Mouse (Mus musculus): ENCODE results near the gene Cldn14.

Cldn14 gene

DNA sequence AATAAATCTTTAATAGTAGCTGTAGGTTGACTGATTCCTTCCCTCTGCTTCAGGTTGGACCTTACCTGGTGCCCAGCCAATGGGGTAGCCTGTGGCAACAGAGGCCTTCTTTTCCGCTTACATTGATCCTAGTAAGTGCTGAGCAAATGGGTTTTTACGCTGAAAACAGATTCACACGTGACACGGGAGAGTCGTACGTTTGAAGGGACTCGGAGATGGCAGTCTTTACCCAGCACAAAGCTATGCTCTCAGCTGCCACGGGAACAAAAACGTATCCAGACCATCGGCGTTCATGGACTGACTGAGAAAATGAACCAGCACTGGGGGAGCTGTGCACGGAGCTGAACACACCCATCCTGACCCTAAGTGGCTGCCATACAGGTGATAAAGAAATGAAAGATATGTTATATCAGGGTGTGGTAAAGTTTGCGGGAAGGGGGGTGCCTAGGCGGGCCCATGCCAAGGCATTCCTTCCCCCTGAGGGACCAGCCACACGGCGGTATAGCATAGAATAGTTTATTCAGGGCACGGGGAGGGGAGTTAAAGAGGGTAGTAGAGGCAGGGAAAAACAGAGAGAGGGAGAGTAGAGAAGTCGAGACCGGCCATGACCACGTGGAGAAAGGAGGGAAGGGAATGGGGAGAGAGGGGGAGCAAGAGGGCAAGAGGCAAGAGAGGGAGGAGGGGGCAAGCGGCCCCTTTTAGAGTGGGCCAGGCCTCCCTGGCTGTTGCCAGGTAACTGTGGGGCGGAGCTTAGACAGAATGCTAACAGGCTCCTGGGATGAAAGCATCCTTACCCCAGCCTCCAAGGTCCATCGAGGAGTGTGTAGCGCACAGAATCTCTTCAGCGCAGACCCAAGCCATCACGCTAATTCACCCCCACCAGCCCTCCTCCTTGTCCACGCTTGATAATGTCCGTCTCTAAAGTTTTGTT, 97.6 kb downstream of the Cldn14 start:
- DNase-seq, result no peak

DNA sequence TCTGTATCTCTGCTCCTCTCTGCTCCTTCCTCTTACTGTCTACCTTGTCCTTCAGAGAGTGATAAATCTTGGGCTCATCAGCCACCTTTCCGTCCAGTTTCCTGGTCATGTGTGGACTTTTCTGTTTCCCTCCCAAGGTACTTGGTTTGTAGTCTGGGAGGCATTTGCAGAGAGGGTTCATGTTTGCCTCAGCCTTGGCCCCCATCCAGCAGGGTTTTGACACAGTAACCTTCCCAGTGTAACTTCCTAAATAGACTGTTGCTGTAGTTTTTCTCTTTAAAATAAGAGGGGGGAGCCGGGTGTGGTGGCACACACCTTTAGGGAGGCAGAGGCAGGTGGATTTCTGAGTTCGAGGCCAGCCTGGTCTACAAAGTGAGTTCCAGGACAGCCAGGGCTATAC, 98.7 kb downstream of the Cldn14 start:
- no peak for DNase-seq

DNA sequence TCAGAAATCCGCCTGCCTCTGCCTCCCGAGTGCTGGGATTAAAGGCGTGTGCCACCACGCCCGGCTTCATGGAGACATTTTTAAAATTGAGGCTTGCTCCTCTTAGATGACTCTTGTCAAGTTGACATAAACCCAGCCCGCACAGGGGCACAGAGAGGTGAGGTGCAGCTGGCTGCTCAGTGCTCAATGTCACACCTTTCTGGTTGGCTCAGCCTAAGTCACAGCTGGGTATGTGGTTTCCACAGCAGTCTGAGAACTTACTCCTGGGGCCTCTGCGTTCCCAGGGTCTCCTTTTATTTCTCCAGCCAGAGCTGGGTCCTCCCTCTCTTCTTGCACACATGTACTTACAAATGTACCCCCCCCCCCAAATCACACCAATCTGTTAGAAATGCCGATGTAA, 100.4 kb downstream of the Cldn14 start:
- DNase-seq, result no peak

DNA sequence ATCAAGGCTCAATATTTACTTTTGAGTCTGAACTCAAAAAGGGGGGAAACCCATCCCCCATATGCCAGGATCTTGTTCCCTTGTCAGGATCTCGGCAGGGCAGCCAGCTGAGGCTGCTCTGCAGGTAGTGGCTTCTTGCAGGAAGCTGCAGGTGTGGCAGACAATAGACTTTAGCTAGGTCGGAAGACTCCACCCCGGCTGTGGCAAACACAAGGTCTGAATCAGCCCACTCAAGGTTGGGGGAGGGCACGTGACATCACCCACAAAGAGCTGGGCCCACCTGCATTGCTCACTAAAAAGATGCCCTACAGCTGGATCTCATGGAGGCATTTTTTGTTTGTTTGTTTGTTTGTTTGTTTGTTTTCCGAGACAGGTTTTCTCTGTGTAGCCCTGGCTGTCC, 100.9 kb downstream of the Cldn14 start:
- no peak for DNase-seq

DNA sequence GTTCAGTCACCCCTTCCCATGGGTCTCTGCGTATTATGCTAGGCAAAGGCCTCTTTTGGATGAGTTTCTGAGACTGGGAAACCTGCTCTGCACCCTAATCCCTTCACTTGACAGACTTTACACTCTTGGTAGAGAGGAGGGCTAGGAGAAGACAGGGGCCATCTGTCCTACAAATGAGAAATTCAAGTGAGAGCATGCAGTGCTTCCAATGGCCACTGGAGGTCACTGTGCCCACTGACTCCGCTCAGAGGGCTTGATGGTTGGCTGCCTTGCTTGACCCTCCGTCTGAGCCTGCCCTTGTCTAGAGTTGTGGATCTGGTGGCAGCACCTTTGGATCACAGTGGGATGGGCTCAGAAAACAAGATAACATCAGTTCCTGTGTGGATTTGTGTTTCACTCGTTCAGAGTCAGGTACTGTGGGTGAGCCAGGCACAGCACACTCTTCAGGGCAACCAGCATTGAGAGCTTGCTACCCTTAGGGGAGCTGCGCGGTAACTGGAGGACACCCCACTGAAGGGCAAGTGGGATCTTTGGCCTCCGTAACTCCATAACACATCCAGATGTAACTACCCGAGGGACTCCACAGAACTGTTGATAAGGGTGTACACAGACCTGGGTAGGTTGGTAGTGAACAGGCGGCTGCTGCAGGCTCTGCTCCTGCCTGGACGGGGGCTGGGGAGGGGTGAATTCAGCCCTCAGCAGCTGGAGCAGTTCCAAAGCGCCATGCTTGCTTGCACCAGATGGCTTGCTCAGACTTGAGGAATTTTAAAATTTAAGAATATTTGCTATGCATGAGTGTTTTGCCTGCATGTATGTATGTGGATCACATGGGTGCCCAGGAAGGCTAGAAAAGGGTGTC, 102.3 kb downstream of the Cldn14 start:
- DNase-seq, result peak; percentile 64

DNA sequence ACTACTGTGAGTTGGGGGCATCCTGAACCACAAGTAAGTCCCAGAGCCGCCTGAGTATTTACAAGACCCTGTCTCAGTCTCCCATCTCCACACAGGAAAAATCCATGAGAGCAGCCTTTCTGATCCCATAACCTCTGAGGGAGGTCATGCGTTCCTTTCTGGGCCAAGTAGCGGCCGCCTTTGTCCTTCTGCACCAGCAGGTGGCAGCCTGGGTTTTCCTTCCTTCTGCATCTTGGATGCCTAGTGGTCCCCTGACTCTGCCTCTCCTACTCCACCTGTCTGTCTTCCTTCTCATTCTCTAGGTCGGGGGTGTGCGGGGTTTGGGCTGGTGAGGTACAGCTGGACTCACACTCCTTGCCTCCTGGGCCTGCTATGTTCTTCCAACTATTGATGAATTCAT, 105.6 kb downstream of the Cldn14 start:
- DNase-seq, result no peak

DNA sequence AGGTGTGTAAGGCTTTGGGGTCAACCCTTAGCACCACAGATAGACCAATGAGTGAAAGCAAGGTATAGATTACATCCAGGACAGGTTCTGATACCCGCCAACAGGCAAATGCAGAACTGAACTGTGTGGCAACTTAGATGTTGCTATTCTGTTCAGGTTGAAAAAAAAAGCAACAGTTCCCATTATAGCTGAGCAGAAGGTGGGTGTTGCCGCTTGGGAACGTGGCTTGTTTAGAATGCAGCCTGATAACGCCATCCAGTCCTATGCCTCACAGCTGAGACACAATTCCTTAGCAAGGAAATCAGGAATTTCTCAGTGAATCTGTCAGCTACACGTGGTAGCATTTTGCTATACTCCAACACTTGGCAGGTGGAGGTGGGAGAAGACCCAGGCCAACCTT, 115.4 kb downstream of the Cldn14 start:
- no peak for DNase-seq

DNA sequence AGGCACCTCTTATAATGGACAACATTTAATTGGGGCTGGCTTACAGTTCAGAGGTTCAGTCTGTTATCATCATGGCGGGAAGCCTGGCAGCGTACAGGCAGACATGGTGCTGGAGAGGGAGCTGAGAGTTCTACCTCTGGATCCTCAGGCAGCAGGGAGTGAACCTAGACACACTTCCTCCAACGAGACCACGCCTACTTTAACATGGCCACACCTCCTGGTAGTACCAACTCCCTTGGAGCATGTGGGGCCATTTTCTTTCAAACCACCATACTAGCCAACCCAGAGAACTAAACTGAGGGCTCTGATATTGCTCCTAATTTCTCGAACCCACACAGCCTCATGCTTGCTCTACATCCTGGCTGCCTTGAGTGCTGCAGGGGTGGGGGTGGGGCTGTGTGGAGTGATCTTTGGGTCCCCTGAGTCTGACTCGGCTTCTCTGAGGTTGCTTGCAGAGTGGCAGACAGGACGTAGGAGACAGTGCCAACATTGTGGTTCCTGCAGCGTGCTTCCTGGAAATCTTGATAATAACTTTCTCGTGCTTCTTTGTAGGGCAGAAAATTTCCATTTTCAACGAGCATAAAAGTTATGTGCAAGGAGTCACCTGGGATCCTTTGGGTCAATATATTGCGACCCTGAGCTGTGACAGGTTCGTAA, 117.6 kb downstream of the Cldn14 start:
- DNase-seq, result no peak

DNA sequence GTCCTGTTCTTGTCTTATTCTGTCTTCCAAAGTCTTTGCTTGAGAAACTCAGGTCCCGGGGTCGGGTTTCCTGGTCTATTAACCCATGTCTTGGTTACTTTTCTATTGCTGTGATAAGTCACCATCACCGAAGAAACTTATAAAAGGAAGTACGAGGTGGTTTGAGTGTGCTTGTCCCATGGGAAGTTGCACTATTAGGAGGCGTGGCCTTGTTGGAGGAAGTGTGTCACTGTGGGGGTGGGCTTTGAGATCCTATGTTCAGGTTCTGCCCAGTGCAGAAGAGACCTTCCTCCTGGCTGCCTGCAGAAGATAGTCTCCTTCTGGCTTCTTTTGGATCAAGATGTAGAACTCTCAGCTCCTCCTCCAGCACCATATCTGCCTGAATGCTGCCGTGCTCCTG, 120.2 kb downstream of the Cldn14 start:
- DNase-seq, result no peak

DNA sequence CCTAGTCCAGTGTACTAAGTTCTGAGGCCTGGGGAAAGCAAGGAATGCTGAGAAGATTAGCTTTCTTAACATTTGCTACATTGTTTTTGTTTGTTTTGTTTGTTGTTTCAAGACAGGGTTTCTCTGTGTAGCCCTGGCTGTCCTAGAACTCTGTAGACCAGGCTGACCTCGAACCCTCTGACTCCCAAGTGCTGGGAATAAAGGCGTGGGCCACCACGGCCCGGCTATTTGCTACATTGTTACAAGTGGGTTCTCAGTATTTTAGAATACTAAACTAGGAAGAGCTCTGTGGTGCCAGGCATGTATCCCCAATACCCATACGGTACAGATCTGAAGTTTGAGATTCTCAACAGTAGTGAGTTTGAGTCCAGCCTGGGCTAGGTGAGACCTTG, 123.9 kb downstream of the Cldn14 start:
- no peak for DNase-seq

DNA sequence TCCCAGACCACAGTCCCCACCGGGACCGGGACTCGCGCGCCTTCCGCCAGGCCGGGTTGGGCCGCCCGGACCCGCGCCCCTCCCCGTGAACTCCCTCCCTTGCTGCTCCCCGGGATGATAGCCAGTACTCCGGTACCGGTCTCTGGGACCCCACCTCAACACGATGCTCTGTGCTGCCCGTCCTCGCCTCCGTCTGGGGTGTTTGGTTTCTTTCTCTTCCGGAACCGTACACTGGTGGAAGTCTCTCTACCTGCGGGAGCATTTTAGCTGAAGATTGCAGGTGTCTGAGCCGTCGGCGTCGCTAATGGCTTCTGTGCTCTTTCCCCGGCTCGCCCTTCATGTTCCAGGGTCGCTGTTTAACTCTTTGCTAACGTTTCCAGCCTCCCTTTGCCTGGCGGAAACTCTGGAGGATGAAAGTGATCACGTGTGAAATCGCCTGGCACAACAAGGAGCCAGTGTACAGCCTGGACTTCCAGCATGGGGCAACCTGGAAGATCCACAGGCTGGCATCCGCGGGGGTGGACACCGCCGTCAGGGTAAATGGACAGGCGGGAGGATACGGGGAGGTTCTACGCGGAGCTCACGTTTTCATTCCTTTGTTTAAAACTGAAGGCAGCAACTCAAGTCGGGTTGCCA, 124.4 kb downstream of the Cldn14 start:
- DNase-seq, result no peak

DNA sequence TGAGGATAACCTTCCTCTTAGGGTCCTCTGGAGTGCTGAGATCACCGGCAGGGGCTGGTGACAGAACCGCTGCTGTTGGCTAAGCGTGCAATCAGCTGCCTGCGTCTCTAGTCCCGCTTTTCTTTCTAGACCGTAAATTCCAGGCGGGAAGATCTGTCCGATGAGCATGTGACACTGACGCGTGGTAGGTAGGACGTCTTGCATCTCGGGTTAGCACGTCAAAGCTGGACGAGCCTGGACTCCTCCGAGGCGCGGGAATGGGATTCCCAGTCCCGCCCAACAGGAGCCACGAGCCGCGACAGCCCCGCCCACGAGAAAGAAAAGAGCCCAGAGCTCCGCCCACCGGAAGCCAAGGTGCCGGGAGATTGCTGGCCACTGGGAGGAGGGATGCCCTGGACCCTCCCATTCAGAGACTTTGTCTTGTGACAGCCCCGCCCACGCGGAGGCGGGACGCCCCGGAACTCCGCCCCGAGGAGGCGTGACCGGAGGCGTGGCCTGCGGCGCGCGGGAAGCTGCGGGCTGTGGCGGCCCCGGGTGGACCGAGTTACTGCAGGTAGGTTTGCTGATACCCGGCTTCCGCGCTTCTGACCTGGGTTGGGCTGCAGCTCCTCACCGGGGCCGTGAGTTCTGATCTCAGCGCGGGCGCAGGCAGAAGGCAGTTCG, 125.1 kb downstream of the Cldn14 start, which contains the start of gene Chaf1b:
Gene Chaf1b, plus strand, starts transcription at position 479 of the 663 bp plus-strand sequence.
- DNase-seq, result peak; percentile 97

DNA sequence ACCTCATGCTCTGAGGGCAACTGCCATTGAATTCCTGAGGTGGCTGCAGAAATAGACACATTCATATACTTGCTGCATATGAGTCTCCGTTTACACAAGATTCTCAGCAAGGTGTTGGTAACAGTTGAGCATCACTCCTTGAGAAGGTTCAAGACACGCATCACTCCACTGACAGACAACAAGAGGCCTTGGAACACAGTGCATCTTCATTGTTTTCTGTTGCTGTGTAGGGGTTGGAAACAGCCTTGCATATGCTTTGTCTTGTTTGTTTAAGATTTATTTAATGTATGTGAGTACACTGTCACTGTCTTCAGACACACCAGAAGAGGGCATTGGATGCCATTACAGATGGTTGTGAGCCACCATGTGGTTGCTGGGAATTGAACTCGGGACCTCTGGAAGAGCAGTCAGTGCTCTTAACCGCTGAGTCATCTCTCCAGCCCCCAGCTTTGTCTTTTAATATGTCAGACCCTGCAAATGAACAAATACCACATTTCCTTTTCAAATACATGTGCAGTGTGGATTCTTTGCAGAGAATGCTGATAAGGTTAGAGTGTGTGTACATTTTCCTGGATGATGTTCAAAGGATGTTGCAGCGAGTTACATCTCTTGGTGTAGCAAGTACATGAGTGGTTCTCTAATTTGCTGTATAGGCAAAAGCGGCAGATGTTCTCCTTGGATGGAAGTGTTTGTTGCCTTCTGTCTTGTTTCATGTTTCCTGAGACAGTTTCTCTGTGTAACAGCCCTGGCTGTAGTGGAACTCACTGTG, 130.8 kb downstream of the Cldn14 start:
- DNase-seq, result no peak

DNA sequence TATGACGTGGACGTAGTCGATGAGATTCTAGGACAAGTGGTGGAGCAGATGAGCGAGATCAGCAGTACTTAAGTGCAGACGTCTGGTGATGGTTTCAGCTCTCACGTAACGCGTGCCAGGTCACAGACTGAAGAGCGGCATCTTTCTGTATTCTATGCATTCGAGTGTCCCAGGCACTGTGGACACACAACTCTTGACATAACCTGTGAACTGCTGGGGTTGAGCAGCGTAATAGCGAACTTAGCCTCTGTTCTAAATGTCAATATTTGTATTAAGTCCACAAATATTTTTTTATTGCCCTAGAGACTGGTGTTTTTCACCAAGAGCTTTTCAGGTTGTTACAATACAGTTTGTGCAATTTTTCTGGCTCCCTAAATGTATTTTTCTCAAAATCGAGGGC, 133.8 kb downstream of the Cldn14 start:
- no peak for DNase-seq

Data from layer of hippocampus, adult 9-11 months (tissue).